Mouse (Mus musculus): ENCODE results near the gene Kcnt1. TPM values are rescaled to one million over a fixed set of nuclear protein-coding genes. Genes with fewer than 3 reads are reported as not detected.

Gene Kcnt1
- polyA plus RNA-seq, 1 experiment from 2014 or later = 0.04 TPM

- Histone ChIP-seq H3K27ac (ENCODE audit: low read depth, low read length) (no peak overlapping the region), H3K4me3 (ENCODE audit: low read depth, low read length) (no peak overlapping the region), H3K27me3 (ENCODE audit: control insufficient read depth, insufficient read depth, low read length) (peaks cover 9% of the 10 kb centered on the region; the same call in 1 of the 2 replicates), H3K36me3 (ENCODE audit: control insufficient read depth, insufficient read depth, low read length) (no peaks in the 10 kb centered on the region), H3K9me3 (replicated peaks; ENCODE audit: control insufficient read depth, low read length) (no peaks in the 10 kb centered on the region), H3K9ac (ENCODE audit: low read depth, low read length) (no peak overlapping the region), H3K4me2 (no peak overlapping the region), H3K4me1 (ENCODE audit: control insufficient read depth, insufficient read depth, low read length) (no peaks in the 10 kb centered on the region)
- whole genome bisulfite sequencing (ENCODE audit: insufficient replicate concordance) = 68% methylated on average over 1 of the region's 1 CpGs
- no peak for ATAC-seq (replicated peaks; ENCODE audit: insufficient number of reproducible peaks, low FRiP score, low TSS enrichment)
Observed at GRCm38 (mm10) chr2:25842758-25843157, 20.8 kb upstream of the Kcnt1 start.

GRCm38 (mm10) chr2:25844097-25844496 is 19.4 kb upstream of the Kcnt1 start:
- no peak overlapping the region for H3K27ac ChIP-seq (ENCODE audit: low read depth, low read length)
- no peak overlapping the region for H3K4me3 ChIP-seq (ENCODE audit: low read depth, low read length)
- no peak overlapping the region for H3K4me2 ChIP-seq
- H3K9ac ChIP-seq (ENCODE audit: low read depth, low read length) = no peak overlapping the region
- no peaks in the 10 kb centered on the region for H3K36me3 ChIP-seq (ENCODE audit: control insufficient read depth, insufficient read depth, low read length)
- ATAC-seq (replicated peaks; ENCODE audit: insufficient number of reproducible peaks, low FRiP score, low TSS enrichment) = no peak
- H3K9me3 ChIP-seq (replicated peaks; ENCODE audit: control insufficient read depth, low read length) = no peaks in the 10 kb centered on the region
- H3K27me3 ChIP-seq (ENCODE audit: control insufficient read depth, insufficient read depth, low read length) = peaks cover 9% of the 10 kb centered on the region; the same call in 1 of the 2 replicates
- no peaks in the 10 kb centered on the region for H3K4me1 ChIP-seq (ENCODE audit: control insufficient read depth, insufficient read depth, low read length)
- 84% methylated on average over 3 of the region's 3 CpGs for WGBS (ENCODE audit: insufficient replicate concordance)

GRCm38 (mm10) chr2:25846516-25846915 is 17.0 kb upstream of the Kcnt1 start:
- Histone ChIP-seq H3K27ac (ENCODE audit: low read depth, low read length) (no peak overlapping the region), H3K4me1 (ENCODE audit: control insufficient read depth, insufficient read depth, low read length) (no peaks in the 10 kb centered on the region), H3K9me3 (replicated peaks; ENCODE audit: control insufficient read depth, low read length) (no peaks in the 10 kb centered on the region), H3K9ac (ENCODE audit: low read depth, low read length) (no peak overlapping the region), H3K36me3 (ENCODE audit: control insufficient read depth, insufficient read depth, low read length) (no peaks in the 10 kb centered on the region), H3K4me2 (no peak overlapping the region), H3K27me3 (ENCODE audit: control insufficient read depth, insufficient read depth, low read length) (peaks cover 9% of the 10 kb centered on the region; the same call in 1 of the 2 replicates), H3K4me3 (ENCODE audit: low read depth, low read length) (no peak overlapping the region)
- no peak for ATAC-seq (replicated peaks; ENCODE audit: insufficient number of reproducible peaks, low FRiP score, low TSS enrichment)
- WGBS (ENCODE audit: insufficient replicate concordance) = 85% methylated on average over 8 of the region's 8 CpGs

- Histone ChIP-seq H3K4me3 (ENCODE audit: low read depth, low read length) (no peak within 1 kb of the TSS), H3K9ac (ENCODE audit: low read depth, low read length) (no peak within 1 kb of the TSS), H3K4me2 (no peak within 1 kb of the TSS), H3K36me3 (ENCODE audit: control insufficient read depth, insufficient read depth, low read length) (no peaks in the 10 kb centered on the region), H3K27ac (ENCODE audit: low read depth, low read length) (no peak within 1 kb of the TSS), H3K4me1 (ENCODE audit: control insufficient read depth, insufficient read depth, low read length) (no peaks in the 10 kb centered on the region), H3K9me3 (replicated peaks; ENCODE audit: control insufficient read depth, low read length) (no peaks in the 10 kb centered on the region), H3K27me3 (ENCODE audit: control insufficient read depth, insufficient read depth, low read length) (peaks cover 9% of the 10 kb centered on the region; the same call in 1 of the 2 replicates)
- no peak for ATAC-seq (replicated peaks; ENCODE audit: insufficient number of reproducible peaks, low FRiP score, low TSS enrichment)
- 79% methylated on average over 16 of the region's 16 CpGs for WGBS (ENCODE audit: insufficient replicate concordance)
Observed at GRCm38 (mm10) chr2:25847226-25847625, 16.3 kb upstream of the Kcnt1 start, which contains the start of gene Sohlh1. Gene Sohlh1, minus strand, starts transcription at chr2:25847248.

- Histone ChIP-seq H3K4me1 (ENCODE audit: control insufficient read depth, insufficient read depth, low read length) (no peaks in the 10 kb centered on the region), H3K9ac (ENCODE audit: low read depth, low read length) (no peak overlapping the region), H3K9me3 (replicated peaks; ENCODE audit: control insufficient read depth, low read length) (no peaks in the 10 kb centered on the region), H3K4me2 (no peak overlapping the region), H3K27ac (ENCODE audit: low read depth, low read length) (no peak overlapping the region), H3K27me3 (ENCODE audit: control insufficient read depth, insufficient read depth, low read length) (no peaks in the 10 kb centered on the region), H3K36me3 (ENCODE audit: control insufficient read depth, insufficient read depth, low read length) (no peaks in the 10 kb centered on the region), H3K4me3 (ENCODE audit: low read depth, low read length) (no peak overlapping the region)
- ATAC-seq (replicated peaks; ENCODE audit: insufficient number of reproducible peaks, low FRiP score, low TSS enrichment) = no peak
- 16% methylated on average over 4 of the region's 4 CpGs for WGBS (ENCODE audit: insufficient replicate concordance)
Observed at GRCm38 (mm10) chr2:25850330-25850729, 13.2 kb upstream of the Kcnt1 start.

GRCm38 (mm10) chr2:25852626-25853025 is 10.9 kb upstream of the Kcnt1 start:
- Histone ChIP-seq H3K27me3 (ENCODE audit: control insufficient read depth, insufficient read depth, low read length) (no peaks in the 10 kb centered on the region), H3K4me1 (ENCODE audit: control insufficient read depth, insufficient read depth, low read length) (no peaks in the 10 kb centered on the region), H3K9ac (ENCODE audit: low read depth, low read length) (no peak overlapping the region), H3K27ac (ENCODE audit: low read depth, low read length) (no peak overlapping the region), H3K4me3 (ENCODE audit: low read depth, low read length) (no peak overlapping the region), H3K9me3 (replicated peaks; ENCODE audit: control insufficient read depth, low read length) (no peaks in the 10 kb centered on the region), H3K36me3 (ENCODE audit: control insufficient read depth, insufficient read depth, low read length) (no peaks in the 10 kb centered on the region), H3K4me2 (no peak overlapping the region)
- WGBS (ENCODE audit: insufficient replicate concordance) = 53% methylated on average over 3 of the region's 3 CpGs
- no peak for ATAC-seq (replicated peaks; ENCODE audit: insufficient number of reproducible peaks, low FRiP score, low TSS enrichment)

GRCm38 (mm10) chr2:25853998-25854397 is 9.5 kb upstream of the Kcnt1 start:
- no peaks in the 10 kb centered on the region for H3K4me1 ChIP-seq (ENCODE audit: control insufficient read depth, insufficient read depth, low read length)
- no peak for ATAC-seq (replicated peaks; ENCODE audit: insufficient number of reproducible peaks, low FRiP score, low TSS enrichment)
- H3K9ac ChIP-seq (ENCODE audit: low read depth, low read length) = no peak overlapping the region
- no peak overlapping the region for H3K4me2 ChIP-seq
- WGBS (ENCODE audit: insufficient replicate concordance) = 76% methylated on average over 5 of the region's 5 CpGs
- H3K36me3 ChIP-seq (ENCODE audit: control insufficient read depth, insufficient read depth, low read length) = no peaks in the 10 kb centered on the region
- no peaks in the 10 kb centered on the region for H3K9me3 ChIP-seq (replicated peaks; ENCODE audit: control insufficient read depth, low read length)
- no peaks in the 10 kb centered on the region for H3K27me3 ChIP-seq (ENCODE audit: control insufficient read depth, insufficient read depth, low read length)
- H3K27ac ChIP-seq (ENCODE audit: low read depth, low read length) = no peak overlapping the region
- no peak overlapping the region for H3K4me3 ChIP-seq (ENCODE audit: low read depth, low read length)

GRCm38 (mm10) chr2:25859891-25860290 is 3.6 kb upstream of the Kcnt1 start:
- no peak for ATAC-seq (replicated peaks; ENCODE audit: insufficient number of reproducible peaks, low FRiP score, low TSS enrichment)
- WGBS (ENCODE audit: insufficient replicate concordance) = 70% methylated on average over 3 of the region's 3 CpGs

GRCm38 (mm10) chr2:25862038-25862437 is 1.5 kb upstream of the Kcnt1 start:
- H3K4me3 ChIP-seq (ENCODE audit: low read depth, low read length) = no peak overlapping the region
- H3K27ac ChIP-seq (ENCODE audit: low read depth, low read length) = no peak overlapping the region
- no peak overlapping the region for H3K4me2 ChIP-seq
- no peaks in the 10 kb centered on the region for H3K9me3 ChIP-seq (replicated peaks; ENCODE audit: control insufficient read depth, low read length)
- H3K4me1 ChIP-seq (ENCODE audit: control insufficient read depth, insufficient read depth, low read length) = no peaks in the 10 kb centered on the region; the same call in 1 of the 2 replicates
- H3K36me3 ChIP-seq (ENCODE audit: control insufficient read depth, insufficient read depth, low read length) = no peaks in the 10 kb centered on the region
- peaks cover 46% of the 10 kb centered on the region for H3K27me3 ChIP-seq (ENCODE audit: control insufficient read depth, insufficient read depth, low read length)
- no peak for ATAC-seq (replicated peaks; ENCODE audit: insufficient number of reproducible peaks, low FRiP score, low TSS enrichment)
- no peak overlapping the region for H3K9ac ChIP-seq (ENCODE audit: low read depth, low read length)
- WGBS (ENCODE audit: insufficient replicate concordance) = 67% methylated on average over 2 of the region's 2 CpGs

More at GRCm38 (mm10) chr2:25859891-25860290, 3.6 kb upstream of the Kcnt1 start:
- H3K9me3 ChIP-seq (replicated peaks; ENCODE audit: control insufficient read depth, low read length) = no peaks in the 10 kb centered on the region
- no peaks in the 10 kb centered on the region for H3K36me3 ChIP-seq (ENCODE audit: control insufficient read depth, insufficient read depth, low read length)
- H3K4me1 ChIP-seq (ENCODE audit: control insufficient read depth, insufficient read depth, low read length) = no peaks in the 10 kb centered on the region; the same call in 1 of the 2 replicates
- H3K27ac ChIP-seq (ENCODE audit: low read depth, low read length) = no peak overlapping the region
- peaks cover 28% of the 10 kb centered on the region for H3K27me3 ChIP-seq (ENCODE audit: control insufficient read depth, insufficient read depth, low read length)
- no peak overlapping the region for H3K4me3 ChIP-seq (ENCODE audit: low read depth, low read length)
- H3K9ac ChIP-seq (ENCODE audit: low read depth, low read length) = no peak overlapping the region
- no peak overlapping the region for H3K4me2 ChIP-seq

Measured in heart, embryonic 11.5 days (tissue).